Mouse (Mus musculus): ENCODE results near the gene Rbm18. TPM values are rescaled to one million over a fixed set of nuclear protein-coding genes. Genes with fewer than 3 reads are reported as not detected.

The Rbm18 gene
- polyA plus RNA-seq, 1 experiment from 2014 or later: 45.4 TPM

Other genes starting within 250 kb of the Rbm18 start
- 0.10 and 0.18 TPM in 2 replicates for gene Ttll11, start 156.9 kb downstream of the Rbm18 start, polyA plus RNA-seq (2015; fragmentation: Nextera tagmentation; extraction: Ambion mirVana)
- 334 and 351 TPM in 2 replicates for gene Ndufa8, start 87.4 kb downstream of the Rbm18 start, polyA plus RNA-seq (2015; fragmentation: Nextera tagmentation; extraction: Ambion mirVana)
- 0.26 TPM in 1 of 2 replicates, not detected in the other for gene Morn5, start 87.3 kb downstream of the Rbm18 start, polyA plus RNA-seq (2015; fragmentation: Nextera tagmentation; extraction: Ambion mirVana)
- gene Lhx6, start 31.4 kb downstream of the Rbm18 start, polyA plus RNA-seq (2015; fragmentation: Nextera tagmentation; extraction: Ambion mirVana): 0.98 TPM in 2 replicates
- gene Mrrf, start 384 bp downstream of the Rbm18 start, polyA plus RNA-seq (2015; fragmentation: Nextera tagmentation; extraction: Ambion mirVana): 32.3 TPM in 2 replicates
- gene Ptgs1, start 93.7 kb upstream of the Rbm18 start, polyA plus RNA-seq (2015; fragmentation: Nextera tagmentation; extraction: Ambion mirVana): 29.1 and 29.8 TPM in 2 replicates
- not detected in 2 replicates for gene Olfr338, start 236.7 kb upstream of the Rbm18 start, polyA plus RNA-seq (2015; fragmentation: Nextera tagmentation; extraction: Ambion mirVana)

Data from intestine, embryonic 16.5 days (tissue).